Mouse (Mus musculus) intestine, postnatal 0 days (tissue): Measurements from ENCODE around the gene Bloc1s6. TPM values are rescaled to one million over a fixed set of nuclear protein-coding genes. Genes with fewer than 3 reads are reported as not detected.

Source experiments
- ATAC-seq: fragments of 200-750 bp; cut with Nextera tagmentation; 2 replicates; pipeline ENCODE4 v1.8.0; 2017; ENCODE audit warnings: mild to moderate bottlenecking, moderate TSS enrichment, moderate library complexity
- H3K27ac ChIP-seq: fragments of 300-500 bp; sonication (generic); 2 replicates; pipeline ENCODE4 v1.5.1; 2014; ENCODE audit warnings: mild to moderate bottlenecking, low read depth, low read length, moderate library complexity
- H3K27me3 ChIP-seq: fragments of 300-500 bp; sonication (generic); replicated peaks from 2 replicates; pipeline ENCODE4 v1.6.1; 2014; ENCODE audit warnings: low read length, mixed read lengths; ENCODE audit not compliant: control insufficient read depth, insufficient read depth
- H3K36me3 ChIP-seq: fragments of 300-500 bp; sonication (generic); 2 replicates; pipeline ENCODE4 v1.6.1; 2014; ENCODE audit warnings: mild to moderate bottlenecking, moderate library complexity; ENCODE audit not compliant: control insufficient read depth, insufficient read depth
- H3K4me1 ChIP-seq: fragments of 300-500 bp; sonication (generic); replicated peaks from 2 replicates; pipeline ENCODE4 v1.6.1; 2014; ENCODE audit warnings: antibody characterized with exemption, low read length, mixed read lengths; ENCODE audit not compliant: control insufficient read depth, insufficient read depth
- H3K4me2 ChIP-seq: fragments of 300-500 bp; sonication (generic); replicated peaks from 2 replicates; pipeline ENCODE4 v1.6.1; 2014; ENCODE audit warnings: low read depth, mild to moderate bottlenecking, moderate library complexity
- H3K4me3 ChIP-seq: fragments of 300-500 bp; sonication (generic); 2 replicates; pipeline ENCODE4 v1.5.1; 2014; ENCODE audit warnings: low read depth, low read length
- H3K9ac ChIP-seq: fragments of 300-500 bp; sonication (generic); 2 replicates; pipeline ENCODE4 v1.6.1; 2014; ENCODE audit warnings: mild to moderate bottlenecking, low read depth, low read length
- H3K9me3 ChIP-seq: fragments of 300-500 bp; sonication (generic); 2 replicates; pipeline ENCODE4 v1.6.1; 2016; ENCODE audit warnings: mixed run types; ENCODE audit not compliant: control insufficient read depth
- CTCF ChIP-seq: sonication (generic); IDR thresholded peaks from 2 replicates; pipeline ENCODE4 v1.5.1; 2016; ENCODE audit warnings: low read depth, mild to moderate bottlenecking, control low read depth, antibody characterized with exemption, moderate library complexity
- WGBS: fragments of 180-500 bp; shearing (Covaris S2); extraction: QIAGEN DNeasy Blood & Tissue Kit; methylation state at CpG from one replicate; pipeline ENCODE4 v1.1.7; 2014; 5-methylcytosine and 5-hydroxymethylcytosine counted together
- polyA plus RNA-seq: library from polyadenylated mRNA; unstranded; fragments of >200 nt; fragmentation: Nextera tagmentation; extraction: Ambion mirVana; gene quantifications from 2 replicates; pipeline ENCODE4 v1.2.1, GENCODE M21; 2015

The Bloc1s6 gene
- polyA plus RNA-seq, 1 experiment from 2014 or later, result 38.3 TPM

- TF ChIP-seq CTCF, result no peak
- Histone ChIP-seq H3K9ac (no peak overlapping the region), H3K36me3 (no peaks in the 10 kb centered on the region), H3K4me3 (no peak overlapping the region), H3K27me3 (no peaks in the 10 kb centered on the region), H3K4me2 (no peak overlapping the region), H3K4me1 (no peaks in the 10 kb centered on the region), H3K9me3 (no peaks in the 10 kb centered on the region), H3K27ac (no peak overlapping the region)
- 52% methylated on average over 1 of the region's 1 CpGs for WGBS
- ATAC-seq, result no peak
Observed at GRCm38 (mm10) chr2:122719232-122719631, 19.1 kb upstream of the Bloc1s6 start.

DNA sequence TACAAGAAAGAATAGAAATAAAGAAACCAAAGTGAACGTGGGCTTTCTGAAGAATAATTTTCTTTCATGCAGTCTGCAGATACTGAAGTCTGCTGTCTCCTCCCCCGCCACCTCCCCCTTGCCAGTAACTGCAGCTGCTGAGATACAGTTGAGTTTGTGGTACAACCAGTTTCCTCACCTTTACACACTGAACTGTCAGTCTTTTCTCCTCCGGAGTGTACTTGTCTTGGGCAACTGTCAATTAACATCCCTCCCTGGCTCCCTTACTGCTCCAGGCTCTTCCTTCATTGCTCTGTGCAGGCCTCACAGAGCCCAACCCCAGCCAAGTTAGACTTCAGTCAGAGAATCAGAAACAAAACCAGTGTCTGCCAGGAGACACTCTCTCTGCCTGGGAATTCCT lies 17.7 kb upstream of the Bloc1s6 start:
- 0 out of 2 replicates have a peak, but pooled peaks have one; percentile 19 for ATAC-seq
- Histone ChIP-seq H3K36me3 (no peaks in the 10 kb centered on the region), H3K9ac (no peak overlapping the region), H3K27ac (no peak overlapping the region), H3K9me3 (no peaks in the 10 kb centered on the region), H3K4me2 (no peak overlapping the region), H3K27me3 (no peaks in the 10 kb centered on the region), H3K4me3 (no peak overlapping the region), H3K4me1 (no peaks in the 10 kb centered on the region)
- 68% methylated on average over 3 of the region's 3 CpGs for WGBS
- TF ChIP-seq CTCF, result no peak

GRCm38 (mm10) chr2:122725604-122726003 lies 12.7 kb upstream of the Bloc1s6 start:
- no peak overlapping the region for H3K27ac ChIP-seq
- H3K9ac ChIP-seq, result no peak overlapping the region
- no peaks in the 10 kb centered on the region for H3K27me3 ChIP-seq
- no peak for ATAC-seq
- H3K36me3 ChIP-seq, result no peaks in the 10 kb centered on the region
- TF ChIP-seq CTCF, result peak; percentile 83
- H3K4me1 ChIP-seq, result no peaks in the 10 kb centered on the region
- WGBS, result 61% methylated on average over 10 of the region's 10 CpGs
- H3K4me3 ChIP-seq, result no peak overlapping the region
- H3K4me2 ChIP-seq, result no peak overlapping the region
- no peaks in the 10 kb centered on the region for H3K9me3 ChIP-seq

DNA sequence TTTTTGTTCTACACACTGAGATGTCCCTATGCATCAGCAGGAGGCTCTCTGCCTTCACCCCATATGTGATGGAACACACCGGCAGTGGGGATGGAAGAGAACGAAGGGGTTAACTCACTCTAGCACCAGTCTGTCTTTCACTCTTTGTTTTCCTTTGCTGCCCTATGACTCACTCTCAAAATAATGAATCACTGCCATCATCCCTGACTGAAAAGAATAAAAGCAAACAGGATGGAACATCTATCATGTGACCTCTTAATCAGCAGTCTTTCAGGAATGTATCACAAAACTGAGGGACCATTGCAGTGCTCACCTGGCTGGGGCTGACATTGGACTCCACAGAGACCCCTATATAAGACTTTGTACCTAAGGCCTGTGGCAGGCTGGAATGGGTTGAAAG lies 6.8 kb upstream of the Bloc1s6 start:
- TF ChIP-seq CTCF, result no peak
- 69% methylated on average over 2 of the region's 2 CpGs for WGBS

DNA sequence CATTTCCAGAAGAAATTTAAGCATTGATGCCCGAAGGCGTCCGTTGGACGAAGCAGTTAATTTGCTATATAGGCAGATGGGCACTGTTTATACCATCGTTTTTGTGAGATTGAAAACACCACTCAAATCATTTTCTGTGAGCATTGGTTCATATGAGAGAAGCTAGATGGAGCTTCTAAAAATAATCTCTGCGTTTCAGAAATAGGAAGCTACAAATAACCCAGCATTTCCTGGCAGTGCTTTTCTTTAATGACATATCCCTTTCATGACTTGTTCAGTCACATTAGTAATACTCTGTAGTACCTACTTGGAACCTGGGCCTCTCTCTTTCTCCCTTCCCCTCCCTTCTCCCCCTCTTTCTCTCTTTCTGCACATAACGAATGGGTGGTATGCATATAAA lies 720 bp downstream of the Bloc1s6 start:
- Histone ChIP-seq H3K4me1 (peaks cover 13% of the 10 kb centered on the region; the same call in 1 of the 2 replicates), H3K36me3 (peaks cover 5% of the 10 kb centered on the region; the same call in 1 of the 2 replicates), H3K9me3 (no peaks in the 10 kb centered on the region), H3K27me3 (no peaks in the 10 kb centered on the region), H3K4me3 (peak overlapping the region; percentile 86), H3K9ac (peak overlapping the region; percentile 88), H3K27ac (peak overlapping the region; percentile 95; the same call in 1 of the 2 replicates), H3K4me2 (peak overlapping the region; percentile 85)
- 19% methylated on average over 7 of the region's 7 CpGs for whole genome bisulfite sequencing
- no peak for TF ChIP-seq CTCF
- ATAC-seq, result no peak

More for the DNA sequence above, 6.8 kb upstream of the Bloc1s6 start:
- no peaks in the 10 kb centered on the region; the same call in 1 of the 2 replicates for H3K4me1 ChIP-seq
- ATAC-seq, result no peak
- no peak overlapping the region for H3K4me3 ChIP-seq
- H3K4me2 ChIP-seq, result no peak overlapping the region
- H3K9ac ChIP-seq, result no peak overlapping the region
- H3K27ac ChIP-seq, result no peak overlapping the region
- no peaks in the 10 kb centered on the region for H3K36me3 ChIP-seq
- H3K9me3 ChIP-seq, result no peaks in the 10 kb centered on the region
- no peaks in the 10 kb centered on the region for H3K27me3 ChIP-seq

- Histone ChIP-seq H3K36me3 (peaks cover 42% of the 10 kb centered on the region), H3K9me3 (no peaks in the 10 kb centered on the region), H3K4me2 (no peak overlapping the region), H3K4me1 (no peaks in the 10 kb centered on the region), H3K27ac (no peak overlapping the region), H3K9ac (no peak overlapping the region), H3K4me3 (no peak overlapping the region), H3K27me3 (no peaks in the 10 kb centered on the region)
- WGBS, result 78% methylated on average over 9 of the region's 9 CpGs
- no peak for TF ChIP-seq CTCF
- ATAC-seq, result no peak
Observed at GRCm38 (mm10) chr2:122746461-122746860, 8.2 kb downstream of the Bloc1s6 start.

DNA sequence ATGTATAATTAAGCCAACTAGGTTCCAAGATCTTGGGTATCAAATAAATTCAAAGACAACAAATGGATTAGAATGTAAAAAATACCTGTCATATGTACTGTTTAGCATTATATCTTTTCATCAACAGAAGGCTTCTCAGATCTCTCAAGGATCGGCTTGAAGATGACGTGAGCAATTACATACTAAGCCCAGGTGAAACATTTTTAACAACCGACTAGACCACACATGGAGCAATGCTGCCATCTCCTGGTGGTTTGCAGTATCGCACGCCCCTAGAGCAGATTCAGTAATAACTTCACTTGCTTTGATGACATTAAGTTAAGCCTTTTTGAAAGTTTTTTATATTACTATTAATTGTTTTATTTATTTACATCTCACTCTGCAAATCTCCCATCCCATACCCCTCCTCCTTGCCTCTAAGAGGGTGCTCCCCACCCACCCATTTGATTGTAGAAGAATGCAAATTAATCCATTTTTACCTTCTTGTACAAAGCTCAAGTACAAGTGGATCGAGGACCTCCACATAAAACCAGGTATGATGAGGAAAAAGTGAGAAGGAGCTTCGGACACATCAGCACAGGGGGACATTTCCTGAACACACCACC lies 15.5 kb downstream of the Bloc1s6 start:
- Histone ChIP-seq H3K27me3 (no peaks in the 10 kb centered on the region), H3K4me1 (no peaks in the 10 kb centered on the region), H3K36me3 (0 out of 2 replicates have a peak, but pooled peaks cover under 1% of the 10 kb centered on the region), H3K9ac (no peak overlapping the region), H3K4me3 (no peak overlapping the region), H3K9me3 (no peaks in the 10 kb centered on the region), H3K4me2 (no peak overlapping the region), H3K27ac (no peak overlapping the region)
- WGBS, result 16% methylated on average over 7 of the region's 7 CpGs
- ATAC-seq, result no peak
- TF ChIP-seq CTCF, result peak; percentile 97
